Mouse (Mus musculus): ENCODE data around the gene Nos1ap. TPM values are rescaled to one million over a fixed set of nuclear protein-coding genes. Genes with fewer than 3 reads are reported as not detected.
A peak's percentile ranks its signal among the peaks of the same experiment; 100 is the strongest.

Gene Nos1ap
- polyA plus RNA-seq, 1 experiment from 2014 or later, result 6.0 TPM

DNA sequence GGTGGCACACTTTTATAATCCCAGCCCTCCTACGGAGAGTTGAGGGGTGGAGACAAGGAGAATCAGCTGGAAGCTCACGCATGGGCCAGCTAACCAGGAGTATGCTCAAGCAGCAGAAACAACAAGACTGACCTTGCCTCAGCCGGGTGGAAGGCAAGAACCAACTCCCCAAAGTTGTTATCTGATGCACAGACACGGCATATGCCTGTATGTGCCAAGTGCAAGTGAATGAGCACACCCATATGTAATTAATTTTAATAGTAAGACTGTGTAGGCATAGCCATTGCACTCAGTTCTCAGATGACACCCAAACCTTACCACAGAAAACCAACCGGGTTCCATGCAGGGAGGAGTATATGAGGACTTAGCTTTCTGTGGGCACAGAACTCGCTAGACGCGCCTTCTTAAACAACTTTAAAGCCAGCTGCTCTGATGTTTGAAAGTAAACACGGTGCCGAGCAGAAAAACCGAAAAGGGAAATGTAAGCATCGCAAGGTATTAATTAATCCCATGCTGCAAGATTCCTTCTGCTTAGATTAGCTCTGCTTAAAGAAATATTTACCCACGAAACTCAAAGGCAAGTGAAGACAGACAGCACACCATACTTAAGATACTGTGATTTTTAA lies 9.1 kb downstream of the Nos1ap start:
- ATAC-seq (no peak), DNase-seq (no peak)
- Histone ChIP-seq H3K36me3 (replicated peaks; ENCODE audit: insufficient read depth, low read length) (peaks cover 3% of the 10 kb centered on the region), H3K9ac (replicated peaks) (no peak overlapping the region), H3K27me3 (ENCODE audit: insufficient read depth, low read length) (no peaks in the 10 kb centered on the region), H3K4me2 (ENCODE audit: low read depth, low read length) (no peak overlapping the region), H3K9me3 (ENCODE audit: low read length) (no peaks in the 10 kb centered on the region), H3K27ac (ENCODE audit: low read depth) (no peak overlapping the region), H3K4me3 (ENCODE audit: low read depth, low read length) (no peak overlapping the region), H3K4me1 (ENCODE audit: insufficient read depth) (peaks cover 33% of the 10 kb centered on the region)
- WGBS (ENCODE audit: insufficient replicate concordance), result 64% methylated on average over 13 of the region's 13 CpGs
- TF ChIP-seq EP300 (IDR thresholded peaks at IDR 0.05; ENCODE audit: low read depth) (no peak), CTCF (IDR thresholded peaks at IDR 0.05; ENCODE audit: low read depth) (no peak)

GRCm38 (mm10) chr1:170579476-170579875 lies 10.2 kb downstream of the Nos1ap start:
- 78% methylated on average over 5 of the region's 5 CpGs for WGBS (ENCODE audit: insufficient replicate concordance)
- peak overlapping the region; percentile 26; the same call in 1 of the 2 replicates for H3K4me2 ChIP-seq (ENCODE audit: low read depth, low read length)
- ATAC-seq, result no peak; the same call in 1 of the 2 replicates

DNA sequence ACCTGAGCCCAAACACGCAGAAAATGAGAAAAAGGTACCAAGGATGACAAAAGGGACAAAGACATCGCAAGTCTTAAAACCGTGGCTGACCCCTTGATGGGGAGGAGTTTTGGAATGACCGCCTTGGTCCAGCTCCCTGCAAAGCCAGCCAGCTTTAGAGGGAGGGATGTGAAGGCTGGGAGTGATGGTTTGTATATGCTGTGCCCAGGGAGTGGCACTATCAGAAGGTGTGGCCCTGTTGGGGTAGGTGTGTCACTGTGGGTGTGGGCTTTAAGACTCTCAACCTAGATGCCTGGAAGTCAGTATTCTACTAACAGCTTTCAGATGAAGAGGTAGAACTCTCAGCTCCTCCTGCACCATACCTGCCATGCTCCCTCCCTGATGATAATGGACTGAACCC lies 10.6 kb downstream of the Nos1ap start:
- DNase-seq (no peak), ATAC-seq (peak; percentile 38; the same call in 1 of the 2 replicates)
- Histone ChIP-seq H3K4me1 (ENCODE audit: insufficient read depth) (peaks cover 38% of the 10 kb centered on the region), H3K27ac (ENCODE audit: low read depth) (no peak overlapping the region), H3K4me2 (ENCODE audit: low read depth, low read length) (0 out of 2 replicates have a peak overlapping the region, but pooled peaks have one; percentile 26), H3K4me3 (ENCODE audit: low read depth, low read length) (no peak overlapping the region), H3K9ac (replicated peaks) (no peak overlapping the region), H3K27me3 (ENCODE audit: insufficient read depth, low read length) (no peaks in the 10 kb centered on the region), H3K36me3 (replicated peaks; ENCODE audit: insufficient read depth, low read length) (no peaks in the 10 kb centered on the region), H3K9me3 (ENCODE audit: low read length) (no peaks in the 10 kb centered on the region)
- 80% methylated on average over 4 of the region's 4 CpGs for WGBS (ENCODE audit: insufficient replicate concordance)
- no peak for TF ChIP-seq EP300 (IDR thresholded peaks at IDR 0.05; ENCODE audit: low read depth)
- no peak for TF ChIP-seq CTCF (IDR thresholded peaks at IDR 0.05; ENCODE audit: low read depth)

More at GRCm38 (mm10) chr1:170579476-170579875, 10.2 kb downstream of the Nos1ap start:
- no peak for DNase-seq
- no peak overlapping the region for H3K4me3 ChIP-seq (ENCODE audit: low read depth, low read length)
- H3K9ac ChIP-seq (replicated peaks), result no peak overlapping the region; the same call in 1 of the 2 replicates
- H3K4me1 ChIP-seq (ENCODE audit: insufficient read depth), result peaks cover 38% of the 10 kb centered on the region
- TF ChIP-seq EP300 (IDR thresholded peaks at IDR 0.05; ENCODE audit: low read depth) (no peak), CTCF (IDR thresholded peaks at IDR 0.05; ENCODE audit: low read depth) (no peak)
- H3K36me3 ChIP-seq (replicated peaks; ENCODE audit: insufficient read depth, low read length), result no peaks in the 10 kb centered on the region
- no peak overlapping the region for H3K27ac ChIP-seq (ENCODE audit: low read depth)
- no peaks in the 10 kb centered on the region for H3K27me3 ChIP-seq (ENCODE audit: insufficient read depth, low read length)
- no peaks in the 10 kb centered on the region for H3K9me3 ChIP-seq (ENCODE audit: low read length)

GRCm38 (mm10) chr1:170576728-170577065 lies 13.0 kb downstream of the Nos1ap start:
- Histone ChIP-seq H3K36me3 (replicated peaks; ENCODE audit: insufficient read depth, low read length) (no peaks in the 10 kb centered on the region; the same call in 1 of the 2 replicates), H3K27ac (ENCODE audit: low read depth) (no peak overlapping the region), H3K4me3 (ENCODE audit: low read depth, low read length) (no peak overlapping the region), H3K9ac (replicated peaks) (no peak overlapping the region), H3K4me1 (ENCODE audit: insufficient read depth) (peaks cover 33% of the 10 kb centered on the region), H3K27me3 (ENCODE audit: insufficient read depth, low read length) (no peaks in the 10 kb centered on the region), H3K4me2 (ENCODE audit: low read depth, low read length) (no peak overlapping the region), H3K9me3 (ENCODE audit: low read length) (0 out of 2 replicates have a peak, but pooled peaks cover 9% of the 10 kb centered on the region)
- no peak; the same call in 1 of the 2 replicates for ATAC-seq
- TF ChIP-seq EP300 (IDR thresholded peaks at IDR 0.05; ENCODE audit: low read depth), result no peak
- TF ChIP-seq CTCF (IDR thresholded peaks at IDR 0.05; ENCODE audit: low read depth), result no peak
- 37% methylated on average over 6 of the region's 6 CpGs for WGBS (ENCODE audit: insufficient replicate concordance)
- DNase-seq, result no peak

- Histone ChIP-seq H3K9ac (replicated peaks) (no peak overlapping the region), H3K27me3 (ENCODE audit: insufficient read depth, low read length) (no peaks in the 10 kb centered on the region), H3K4me2 (ENCODE audit: low read depth, low read length) (no peak overlapping the region), H3K36me3 (replicated peaks; ENCODE audit: insufficient read depth, low read length) (no peaks in the 10 kb centered on the region; the same call in 1 of the 2 replicates), H3K4me1 (ENCODE audit: insufficient read depth) (peaks cover 33% of the 10 kb centered on the region), H3K9me3 (ENCODE audit: low read length) (peaks cover 10% of the 10 kb centered on the region; the same call in 1 of the 2 replicates), H3K4me3 (ENCODE audit: low read depth, low read length) (no peak overlapping the region), H3K27ac (ENCODE audit: low read depth) (no peak overlapping the region)
- TF ChIP-seq CTCF (IDR thresholded peaks at IDR 0.05; ENCODE audit: low read depth) (no peak), EP300 (IDR thresholded peaks at IDR 0.05; ENCODE audit: low read depth) (no peak)
- ATAC-seq, result no peak
- no peak for DNase-seq
- 29% methylated on average over 6 of the region's 6 CpGs for WGBS (ENCODE audit: insufficient replicate concordance)
These were observed 13.5 kb downstream of the Nos1ap start for GRCm38 (mm10) chr1:170576012-170576727.

- Histone ChIP-seq H3K4me1 (ENCODE audit: insufficient read depth) (peaks cover 14% of the 10 kb centered on the region), H3K9ac (replicated peaks) (no peak overlapping the region), H3K4me2 (ENCODE audit: low read depth, low read length) (no peak overlapping the region), H3K9me3 (ENCODE audit: low read length) (peaks cover 11% of the 10 kb centered on the region; the same call in 1 of the 2 replicates), H3K27ac (ENCODE audit: low read depth) (no peak overlapping the region), H3K4me3 (ENCODE audit: low read depth, low read length) (no peak overlapping the region), H3K36me3 (replicated peaks; ENCODE audit: insufficient read depth, low read length) (no peaks in the 10 kb centered on the region; the same call in 1 of the 2 replicates), H3K27me3 (ENCODE audit: insufficient read depth, low read length) (no peaks in the 10 kb centered on the region)
- 80% methylated on average over 7 of the region's 7 CpGs for WGBS (ENCODE audit: insufficient replicate concordance)
- DNase-seq (no peak), ATAC-seq (no peak)
- TF ChIP-seq EP300 (IDR thresholded peaks at IDR 0.05; ENCODE audit: low read depth) (no peak), CTCF (IDR thresholded peaks at IDR 0.05; ENCODE audit: low read depth) (no peak)
These were observed 16.5 kb downstream of the Nos1ap start for GRCm38 (mm10) chr1:170573117-170573516.

Measured in liver, postnatal 0 days (tissue).